Mouse (Mus musculus): Measurements from ENCODE around the gene Map3k5.

GRCm38 (mm10) chr10:20018806-20019205 lies 84.5 kb downstream of the Map3k5 start:
- TF ChIP-seq CTCF (IDR thresholded peaks at IDR 0.05; ENCODE audit: control insufficient read depth, insufficient read depth, insufficient replicate concordance, low read depth, low read length) (no peak), POLR2A (IDR thresholded peaks at IDR 0.05; ENCODE audit: control insufficient read depth, low read depth, low read length) (no peak)

Data from testis, adult 2 months (tissue).